Mouse (Mus musculus): ENCODE data around the gene Sgpp2. TPM values are rescaled to one million over a fixed set of nuclear protein-coding genes. Genes with fewer than 3 reads are reported as not detected.

Sgpp2 gene
- polyA plus RNA-seq, 1 experiment from 2014 or later, result 32.1 TPM

DNA sequence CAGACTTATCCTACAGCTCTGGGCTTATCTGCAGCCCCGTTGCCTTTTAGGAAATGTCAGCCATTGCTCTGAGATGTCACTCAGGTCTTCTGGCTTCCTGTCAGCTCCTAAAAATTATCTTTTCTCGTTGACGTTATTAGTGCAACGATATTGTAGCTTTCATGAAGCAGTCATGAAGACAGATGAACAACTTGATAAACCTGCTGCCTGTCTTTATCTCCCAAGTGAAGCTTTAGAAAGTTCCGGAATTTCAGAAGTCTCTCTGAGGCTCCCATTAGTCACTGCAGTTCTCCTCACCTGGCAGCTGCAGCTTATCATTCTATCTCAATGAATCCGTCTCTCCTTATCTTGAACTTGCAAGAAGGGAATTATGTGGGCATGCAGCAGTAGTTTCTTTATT lies 13.9 kb downstream of the Sgpp2 start:
- WGBS, result 37% methylated on average over 6 of the region's 6 CpGs
- no peaks in the 10 kb centered on the region for H3K36me3 ChIP-seq (ENCODE audit: control insufficient read depth, insufficient read depth, low read length)
- H3K27ac ChIP-seq (ENCODE audit: low read length), result no peak overlapping the region
- no peak overlapping the region for H3K4me3 ChIP-seq (ENCODE audit: low read depth, low read length)
- no peak for ATAC-seq (ENCODE audit: insufficient number of reproducible peaks, insufficient read depth, low FRiP score, low read depth)
- no peaks in the 10 kb centered on the region for H3K4me1 ChIP-seq (ENCODE audit: control insufficient read depth, insufficient read depth, low read length)
- H3K27me3 ChIP-seq (ENCODE audit: control insufficient read depth, insufficient read depth, low read length), result no peaks in the 10 kb centered on the region
- H3K9ac ChIP-seq (replicated peaks; ENCODE audit: low read depth, low read length), result no peak overlapping the region
- H3K9me3 ChIP-seq (ENCODE audit: control insufficient read depth, low read depth, low read length), result no peaks in the 10 kb centered on the region
- H3K4me2 ChIP-seq (replicated peaks; ENCODE audit: low read depth, low read length), result no peak overlapping the region

GRCm38 (mm10) chr1:78325851-78326250 lies 15.7 kb downstream of the Sgpp2 start:
- Histone ChIP-seq H3K27ac (ENCODE audit: low read length) (no peak overlapping the region), H3K9ac (replicated peaks; ENCODE audit: low read depth, low read length) (no peak overlapping the region), H3K4me2 (replicated peaks; ENCODE audit: low read depth, low read length) (no peak overlapping the region), H3K36me3 (ENCODE audit: control insufficient read depth, insufficient read depth, low read length) (no peaks in the 10 kb centered on the region), H3K4me3 (ENCODE audit: low read depth, low read length) (no peak overlapping the region), H3K4me1 (ENCODE audit: control insufficient read depth, insufficient read depth, low read length) (no peaks in the 10 kb centered on the region), H3K27me3 (ENCODE audit: control insufficient read depth, insufficient read depth, low read length) (no peaks in the 10 kb centered on the region), H3K9me3 (ENCODE audit: control insufficient read depth, low read depth, low read length) (no peaks in the 10 kb centered on the region)
- no peak for ATAC-seq (ENCODE audit: insufficient number of reproducible peaks, insufficient read depth, low FRiP score, low read depth)
- WGBS, result 74% methylated on average over 6 of the region's 6 CpGs

DNA sequence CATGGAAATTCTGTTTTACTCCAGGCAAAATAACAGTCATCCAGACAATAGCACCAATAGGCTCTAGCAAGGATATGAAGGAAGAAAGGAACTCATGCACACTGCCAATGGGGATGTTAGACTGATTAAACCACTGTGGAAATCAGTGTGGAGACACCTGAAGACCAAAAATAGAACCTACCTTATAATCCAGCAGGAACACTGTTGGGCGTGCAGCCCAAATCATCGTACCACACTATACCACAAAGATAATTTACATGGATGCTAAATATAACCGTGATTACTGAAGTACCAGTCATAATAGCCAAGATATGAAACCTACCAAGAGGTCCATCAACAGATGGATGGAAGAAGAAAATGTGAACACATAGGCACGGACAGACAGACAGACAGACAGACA lies 18.5 kb downstream of the Sgpp2 start:
- Histone ChIP-seq H3K9me3 (ENCODE audit: control insufficient read depth, low read depth, low read length) (no peaks in the 10 kb centered on the region), H3K27me3 (ENCODE audit: control insufficient read depth, insufficient read depth, low read length) (no peaks in the 10 kb centered on the region), H3K4me3 (ENCODE audit: low read depth, low read length) (no peak overlapping the region), H3K9ac (replicated peaks; ENCODE audit: low read depth, low read length) (no peak overlapping the region), H3K4me1 (ENCODE audit: control insufficient read depth, insufficient read depth, low read length) (no peaks in the 10 kb centered on the region), H3K27ac (ENCODE audit: low read length) (no peak overlapping the region), H3K4me2 (replicated peaks; ENCODE audit: low read depth, low read length) (no peak overlapping the region), H3K36me3 (ENCODE audit: control insufficient read depth, insufficient read depth, low read length) (no peaks in the 10 kb centered on the region)
- no peak for ATAC-seq (ENCODE audit: insufficient number of reproducible peaks, insufficient read depth, low FRiP score, low read depth)
- WGBS, result 89% methylated on average over 4 of the region's 4 CpGs

GRCm38 (mm10) chr1:78329861-78330260 lies 19.7 kb downstream of the Sgpp2 start:
- no peaks in the 10 kb centered on the region for H3K9me3 ChIP-seq (ENCODE audit: control insufficient read depth, low read depth, low read length)
- H3K4me3 ChIP-seq (ENCODE audit: low read depth, low read length), result no peak overlapping the region
- H3K4me2 ChIP-seq (replicated peaks; ENCODE audit: low read depth, low read length), result no peak overlapping the region
- H3K4me1 ChIP-seq (ENCODE audit: control insufficient read depth, insufficient read depth, low read length), result no peaks in the 10 kb centered on the region
- no peak overlapping the region for H3K27ac ChIP-seq (ENCODE audit: low read length)
- no peaks in the 10 kb centered on the region for H3K27me3 ChIP-seq (ENCODE audit: control insufficient read depth, insufficient read depth, low read length)
- no peak for ATAC-seq (ENCODE audit: insufficient number of reproducible peaks, insufficient read depth, low FRiP score, low read depth)
- WGBS, result 85% methylated on average over 1 of the region's 1 CpGs
- no peaks in the 10 kb centered on the region for H3K36me3 ChIP-seq (ENCODE audit: control insufficient read depth, insufficient read depth, low read length)
- no peak overlapping the region for H3K9ac ChIP-seq (replicated peaks; ENCODE audit: low read depth, low read length)

DNA sequence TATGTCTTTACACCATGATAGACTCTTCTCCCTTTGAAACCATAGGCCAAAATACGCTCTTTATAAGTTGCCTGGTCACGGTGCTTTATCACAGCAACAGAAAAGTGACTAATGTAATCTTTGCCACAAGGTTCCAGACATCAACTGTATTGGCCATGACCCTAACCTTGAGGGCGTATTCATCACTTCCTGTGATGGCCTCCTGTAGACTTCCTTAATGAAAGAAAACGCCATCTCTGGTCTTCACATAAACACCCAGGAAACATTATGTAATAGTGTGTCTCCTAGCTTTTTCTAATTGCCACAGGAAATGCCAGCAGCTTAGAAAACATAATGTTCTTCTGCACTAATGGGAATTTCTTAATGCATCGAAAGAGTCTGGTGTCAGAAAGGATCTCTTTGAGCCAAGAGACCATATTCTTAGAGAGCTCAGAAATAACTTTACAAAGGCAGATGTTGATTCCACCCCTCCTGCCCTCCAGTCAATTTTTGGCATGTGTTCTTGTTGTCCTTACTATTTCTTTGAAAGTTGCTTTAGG lies 20.5 kb downstream of the Sgpp2 start:
- WGBS, result 67% methylated on average over 5 of the region's 5 CpGs
- H3K4me2 ChIP-seq (replicated peaks; ENCODE audit: low read depth, low read length), result no peak overlapping the region
- H3K9me3 ChIP-seq (ENCODE audit: control insufficient read depth, low read depth, low read length), result no peaks in the 10 kb centered on the region
- H3K27ac ChIP-seq (ENCODE audit: low read length), result no peak overlapping the region
- H3K4me3 ChIP-seq (ENCODE audit: low read depth, low read length), result no peak overlapping the region
- no peak overlapping the region for H3K9ac ChIP-seq (replicated peaks; ENCODE audit: low read depth, low read length)
- no peak for ATAC-seq (ENCODE audit: insufficient number of reproducible peaks, insufficient read depth, low FRiP score, low read depth)
- no peaks in the 10 kb centered on the region for H3K4me1 ChIP-seq (ENCODE audit: control insufficient read depth, insufficient read depth, low read length)
- H3K36me3 ChIP-seq (ENCODE audit: control insufficient read depth, insufficient read depth, low read length), result no peaks in the 10 kb centered on the region
- no peaks in the 10 kb centered on the region for H3K27me3 ChIP-seq (ENCODE audit: control insufficient read depth, insufficient read depth, low read length)

DNA sequence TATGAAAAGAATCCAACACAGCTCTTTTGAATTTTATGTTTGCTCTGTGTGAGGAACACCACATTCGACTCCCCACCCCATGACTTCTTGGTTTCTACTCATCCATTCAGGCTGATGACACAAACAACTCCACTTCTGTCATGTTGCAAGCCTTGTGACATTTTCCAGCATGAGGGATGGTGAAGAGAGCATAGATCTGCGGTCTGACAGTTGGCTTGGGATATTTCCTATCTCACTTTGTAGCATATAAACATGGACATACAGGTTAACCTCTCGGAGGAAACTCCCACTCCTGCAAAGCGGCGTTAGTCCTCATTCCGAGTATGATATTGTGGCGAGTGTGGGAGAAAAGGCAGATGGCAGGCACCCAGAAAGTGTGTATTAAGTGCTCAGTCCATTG lies 27.6 kb downstream of the Sgpp2 start:
- Histone ChIP-seq H3K4me3 (ENCODE audit: low read depth, low read length) (no peak overlapping the region), H3K9me3 (ENCODE audit: control insufficient read depth, low read depth, low read length) (no peaks in the 10 kb centered on the region), H3K27ac (ENCODE audit: low read length) (0 out of 2 replicates have a peak overlapping the region, but pooled peaks have one; percentile 18), H3K4me2 (replicated peaks; ENCODE audit: low read depth, low read length) (no peak overlapping the region; the same call in 1 of the 2 replicates), H3K9ac (replicated peaks; ENCODE audit: low read depth, low read length) (no peak overlapping the region), H3K4me1 (ENCODE audit: control insufficient read depth, insufficient read depth, low read length) (no peaks in the 10 kb centered on the region), H3K27me3 (ENCODE audit: control insufficient read depth, insufficient read depth, low read length) (no peaks in the 10 kb centered on the region), H3K36me3 (ENCODE audit: control insufficient read depth, insufficient read depth, low read length) (no peaks in the 10 kb centered on the region)
- ATAC-seq (ENCODE audit: insufficient number of reproducible peaks, insufficient read depth, low FRiP score, low read depth), result no peak
- 42% methylated on average over 7 of the region's 7 CpGs for WGBS

DNA sequence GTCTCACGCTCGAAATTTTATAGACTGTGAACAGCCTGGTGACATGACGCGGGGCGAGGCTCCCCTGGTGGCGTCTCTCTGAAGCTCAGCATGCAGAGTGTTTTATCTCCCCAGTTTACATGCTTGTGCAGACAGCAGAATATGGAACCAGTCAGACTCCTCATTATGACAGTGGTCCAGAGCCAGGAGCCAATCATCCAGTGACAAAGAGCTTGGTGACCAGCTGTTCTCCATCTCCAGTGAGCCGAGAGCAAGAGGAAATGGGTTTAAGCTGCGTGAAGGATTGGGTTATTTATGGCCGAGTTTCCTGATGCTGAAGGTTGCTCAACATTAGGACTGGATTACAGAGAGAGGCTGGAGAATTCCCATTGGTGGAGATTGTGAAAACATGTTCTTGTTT lies 28.1 kb downstream of the Sgpp2 start:
- no peak overlapping the region; the same call in 1 of the 2 replicates for H3K4me2 ChIP-seq (replicated peaks; ENCODE audit: low read depth, low read length)
- no peaks in the 10 kb centered on the region for H3K9me3 ChIP-seq (ENCODE audit: control insufficient read depth, low read depth, low read length)
- peak; percentile 86 for ATAC-seq (ENCODE audit: insufficient number of reproducible peaks, insufficient read depth, low FRiP score, low read depth)
- no peak overlapping the region for H3K9ac ChIP-seq (replicated peaks; ENCODE audit: low read depth, low read length)
- H3K27ac ChIP-seq (ENCODE audit: low read length), result no peak overlapping the region
- H3K36me3 ChIP-seq (ENCODE audit: control insufficient read depth, insufficient read depth, low read length), result no peaks in the 10 kb centered on the region
- H3K4me1 ChIP-seq (ENCODE audit: control insufficient read depth, insufficient read depth, low read length), result no peaks in the 10 kb centered on the region
- H3K27me3 ChIP-seq (ENCODE audit: control insufficient read depth, insufficient read depth, low read length), result no peaks in the 10 kb centered on the region
- 45% methylated on average over 9 of the region's 9 CpGs for WGBS
- H3K4me3 ChIP-seq (ENCODE audit: low read depth, low read length), result no peak overlapping the region

- no peak overlapping the region for H3K4me2 ChIP-seq (replicated peaks; ENCODE audit: low read depth, low read length)
- WGBS, result 64% methylated on average over 5 of the region's 5 CpGs
- H3K4me3 ChIP-seq (ENCODE audit: low read depth, low read length), result no peak overlapping the region
- no peak overlapping the region for H3K9ac ChIP-seq (replicated peaks; ENCODE audit: low read depth, low read length)
- no peak for ATAC-seq (ENCODE audit: insufficient number of reproducible peaks, insufficient read depth, low FRiP score, low read depth)
- no peaks in the 10 kb centered on the region for H3K4me1 ChIP-seq (ENCODE audit: control insufficient read depth, insufficient read depth, low read length)
- H3K9me3 ChIP-seq (ENCODE audit: control insufficient read depth, low read depth, low read length), result no peaks in the 10 kb centered on the region
- H3K36me3 ChIP-seq (ENCODE audit: control insufficient read depth, insufficient read depth, low read length), result no peaks in the 10 kb centered on the region
- no peak overlapping the region for H3K27ac ChIP-seq (ENCODE audit: low read length)
- no peaks in the 10 kb centered on the region for H3K27me3 ChIP-seq (ENCODE audit: control insufficient read depth, insufficient read depth, low read length)
Measured at GRCm38 (mm10) chr1:78339941-78340340, 29.8 kb downstream of the Sgpp2 start.

GRCm38 (mm10) chr1:78340584-78340983 lies 30.4 kb downstream of the Sgpp2 start:
- no peaks in the 10 kb centered on the region for H3K9me3 ChIP-seq (ENCODE audit: control insufficient read depth, low read depth, low read length)
- no peak for ATAC-seq (ENCODE audit: insufficient number of reproducible peaks, insufficient read depth, low FRiP score, low read depth)
- no peak overlapping the region for H3K4me3 ChIP-seq (ENCODE audit: low read depth, low read length)
- no peaks in the 10 kb centered on the region for H3K4me1 ChIP-seq (ENCODE audit: control insufficient read depth, insufficient read depth, low read length)
- 56% methylated on average over 5 of the region's 5 CpGs for WGBS
- H3K9ac ChIP-seq (replicated peaks; ENCODE audit: low read depth, low read length), result no peak overlapping the region
- no peak overlapping the region for H3K27ac ChIP-seq (ENCODE audit: low read length)
- no peaks in the 10 kb centered on the region for H3K27me3 ChIP-seq (ENCODE audit: control insufficient read depth, insufficient read depth, low read length)
- H3K36me3 ChIP-seq (ENCODE audit: control insufficient read depth, insufficient read depth, low read length), result no peaks in the 10 kb centered on the region
- no peak overlapping the region for H3K4me2 ChIP-seq (replicated peaks; ENCODE audit: low read depth, low read length)

Measured in stomach, embryonic 14.5 days (tissue).